Mouse (Mus musculus) liver, embryonic 14.5 days (tissue): ENCODE results near the gene Mrpl27.

Experiments
- CTCF ChIP-seq: IDR thresholded peaks from 2 replicates; pipeline ENCODE4 v1.5.1; 2016; ENCODE audit warnings: antibody characterized with exemption, low read depth, control low read depth
- EP300 ChIP-seq: IDR thresholded peaks from 2 replicates; pipeline ENCODE4 v1.6.1; 2016; ENCODE audit warnings: antibody characterized with exemption, low read depth

DNA sequence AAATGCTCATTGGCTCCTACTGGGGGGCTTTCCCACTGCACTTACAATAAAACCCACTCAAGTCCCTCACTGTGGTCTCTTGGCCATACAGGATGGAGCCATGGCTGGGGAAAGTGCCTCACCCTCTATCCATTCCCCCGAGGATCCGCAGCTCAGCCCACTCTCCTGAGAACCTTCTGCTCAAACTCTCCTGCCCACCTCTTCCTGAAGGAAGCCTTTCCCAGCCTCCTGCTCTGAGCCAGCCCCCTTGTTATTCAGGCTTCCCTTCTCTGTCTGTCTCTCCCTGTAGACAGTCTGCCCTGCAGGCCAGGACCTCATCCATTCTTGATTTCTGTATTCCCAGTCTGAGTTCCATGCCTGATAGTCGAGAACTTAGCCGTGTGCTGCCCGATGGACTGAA lies 21.4 kb downstream of the Mrpl27 start:
- TF ChIP-seq CTCF (no peak), EP300 (no peak)
